Mouse (Mus musculus) liver, postnatal 0 days (tissue): ENCODE data around the gene Trappc4.

Experiments used
- CTCF ChIP-seq: sonication (generic); IDR thresholded peaks from 2 replicates; pipeline ENCODE4 v1.5.1; 2016; ENCODE audit warnings: antibody characterized with exemption, low read depth
- EP300 ChIP-seq: IDR thresholded peaks from 2 replicates; pipeline ENCODE4 v1.6.1; 2016; ENCODE audit warnings: antibody characterized with exemption, low read depth, mild to moderate bottlenecking

DNA sequence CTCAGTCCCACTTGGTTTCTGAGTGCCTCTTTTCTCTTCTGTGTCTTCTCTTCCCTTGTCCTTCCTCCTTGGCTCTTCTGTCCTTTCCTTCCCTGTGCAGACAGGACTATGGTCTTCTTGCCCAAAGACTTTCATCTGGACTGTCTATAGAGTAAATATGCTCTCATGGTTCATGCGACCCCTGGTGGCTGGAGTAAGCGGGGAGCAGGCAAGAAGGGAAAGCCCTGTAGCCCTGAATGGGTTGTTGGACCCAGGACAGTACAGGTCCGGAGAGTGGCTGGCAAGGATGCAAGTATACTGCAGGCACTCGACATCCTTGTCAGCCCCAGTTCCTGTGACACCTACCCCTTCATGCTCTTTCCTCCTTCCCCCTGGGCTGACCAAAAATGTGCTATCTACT is 15.9 kb downstream of the Trappc4 start:
- TF ChIP-seq CTCF (peak; percentile 93), EP300 (no peak)
